Mouse (Mus musculus): Measurements from ENCODE around the gene Gabrb1. TPM values are rescaled to one million over a fixed set of nuclear protein-coding genes. Genes with fewer than 3 reads are reported as not detected.
A peak's percentile ranks its signal among the peaks of the same experiment; 100 is the strongest.

The Gabrb1 gene
- polyA plus RNA-seq (2014; fragmentation: Nextera tagmentation; extraction: Ambion mirVana): 0.58 and 0.86 TPM in 2 replicates

GRCm38 (mm10) chr5:71657482-71658114 is at the start of gene Gabrb1:
Gabrb1 (plus strand) TSS chr5:71658113.
- peaks cover 3% of the 10 kb centered on the region; the same call in 1 of the 2 replicates for H3K4me1 ChIP-seq (ENCODE audit: control insufficient read depth, insufficient read depth, low read length)
- no peaks in the 10 kb centered on the region for H3K36me3 ChIP-seq (replicated peaks; ENCODE audit: control insufficient read depth, insufficient read depth, low read depth, low read length)
- DNase-seq (ENCODE audit: low spot score) (peak; percentile 58), ATAC-seq (replicated peaks; ENCODE audit: insufficient number of reproducible peaks, low FRiP score, low TSS enrichment, low read depth) (peak; percentile 90)
- peaks cover 5% of the 10 kb centered on the region; the same call in 1 of the 2 replicates for H3K27me3 ChIP-seq (ENCODE audit: control insufficient read depth, insufficient read depth, low read length)
- WGBS: under 1% methylated on average over 42 of the region's 49 CpGs
- H3K27ac ChIP-seq (replicated peaks; ENCODE audit: low read depth, low read length): no peak within 1 kb of the TSS
- peak within 1 kb of the TSS; percentile 94 for H3K4me2 ChIP-seq (ENCODE audit: low read depth, low read length)
- no peaks in the 10 kb centered on the region for H3K9me3 ChIP-seq (replicated peaks; ENCODE audit: control insufficient read depth, low read length)
- H3K9ac ChIP-seq (replicated peaks; ENCODE audit: low read length): peak within 1 kb of the TSS; percentile 57
- peak within 1 kb of the TSS; percentile 52 for H3K4me3 ChIP-seq (ENCODE audit: low read depth, low read length)

GRCm38 (mm10) chr5:71608735-71609134 is 49.2 kb upstream of the Gabrb1 start:
- no peak overlapping the region for H3K27ac ChIP-seq (replicated peaks; ENCODE audit: low read depth, low read length)
- no peaks in the 10 kb centered on the region for H3K27me3 ChIP-seq (ENCODE audit: control insufficient read depth, insufficient read depth, low read length)
- no peaks in the 10 kb centered on the region for H3K9me3 ChIP-seq (replicated peaks; ENCODE audit: control insufficient read depth, low read length)
- H3K9ac ChIP-seq (replicated peaks; ENCODE audit: low read length): no peak overlapping the region
- H3K4me3 ChIP-seq (ENCODE audit: low read depth, low read length): no peak overlapping the region
- no peaks in the 10 kb centered on the region for H3K4me1 ChIP-seq (ENCODE audit: control insufficient read depth, insufficient read depth, low read length)
- WGBS: 78% methylated on average over 1 of the region's 1 CpGs
- no peak for ATAC-seq (replicated peaks; ENCODE audit: insufficient number of reproducible peaks, low FRiP score, low TSS enrichment, low read depth)
- DNase-seq (ENCODE audit: low spot score): no peak
- H3K36me3 ChIP-seq (replicated peaks; ENCODE audit: control insufficient read depth, insufficient read depth, low read depth, low read length): no peaks in the 10 kb centered on the region
- no peak overlapping the region for H3K4me2 ChIP-seq (ENCODE audit: low read depth, low read length)

GRCm38 (mm10) chr5:71614311-71614710 is 43.6 kb upstream of the Gabrb1 start:
- Histone ChIP-seq H3K27me3 (ENCODE audit: control insufficient read depth, insufficient read depth, low read length) (no peaks in the 10 kb centered on the region), H3K27ac (replicated peaks; ENCODE audit: low read depth, low read length) (no peak overlapping the region), H3K9me3 (replicated peaks; ENCODE audit: control insufficient read depth, low read length) (no peaks in the 10 kb centered on the region), H3K9ac (replicated peaks; ENCODE audit: low read length) (no peak overlapping the region), H3K36me3 (replicated peaks; ENCODE audit: control insufficient read depth, insufficient read depth, low read depth, low read length) (no peaks in the 10 kb centered on the region), H3K4me2 (ENCODE audit: low read depth, low read length) (no peak overlapping the region), H3K4me3 (ENCODE audit: low read depth, low read length) (no peak overlapping the region), H3K4me1 (ENCODE audit: control insufficient read depth, insufficient read depth, low read length) (no peaks in the 10 kb centered on the region)
- DNase-seq (ENCODE audit: low spot score) (no peak), ATAC-seq (replicated peaks; ENCODE audit: insufficient number of reproducible peaks, low FRiP score, low TSS enrichment, low read depth) (no peak)
- 97% methylated on average over 1 of the region's 1 CpGs for WGBS

- no peak overlapping the region for H3K4me3 ChIP-seq (ENCODE audit: low read depth, low read length)
- DNase-seq (ENCODE audit: low spot score): no peak
- 67% methylated on average over 4 of the region's 4 CpGs for WGBS
- H3K27me3 ChIP-seq (ENCODE audit: control insufficient read depth, insufficient read depth, low read length): no peaks in the 10 kb centered on the region
- H3K9me3 ChIP-seq (replicated peaks; ENCODE audit: control insufficient read depth, low read length): no peaks in the 10 kb centered on the region
- no peaks in the 10 kb centered on the region for H3K4me1 ChIP-seq (ENCODE audit: control insufficient read depth, insufficient read depth, low read length)
- no peaks in the 10 kb centered on the region for H3K36me3 ChIP-seq (replicated peaks; ENCODE audit: control insufficient read depth, insufficient read depth, low read depth, low read length)
- no peak overlapping the region for H3K4me2 ChIP-seq (ENCODE audit: low read depth, low read length)
- no peak for ATAC-seq (replicated peaks; ENCODE audit: insufficient number of reproducible peaks, low FRiP score, low TSS enrichment, low read depth)
- H3K9ac ChIP-seq (replicated peaks; ENCODE audit: low read length): no peak overlapping the region
- H3K27ac ChIP-seq (replicated peaks; ENCODE audit: low read depth, low read length): no peak overlapping the region
These were observed 41.2 kb upstream of the Gabrb1 start for GRCm38 (mm10) chr5:71616734-71617133.

- DNase-seq (ENCODE audit: low spot score): no peak
- no peak for ATAC-seq (replicated peaks; ENCODE audit: insufficient number of reproducible peaks, low FRiP score, low TSS enrichment, low read depth)
These were observed 30.1 kb upstream of the Gabrb1 start for GRCm38 (mm10) chr5:71627820-71628219.

GRCm38 (mm10) chr5:71639804-71640203 is 18.1 kb upstream of the Gabrb1 start:
- H3K27me3 ChIP-seq (ENCODE audit: control insufficient read depth, insufficient read depth, low read length): no peaks in the 10 kb centered on the region
- WGBS: 84% methylated on average over 10 of the region's 10 CpGs
- DNase-seq (ENCODE audit: low spot score) (no peak), ATAC-seq (replicated peaks; ENCODE audit: insufficient number of reproducible peaks, low FRiP score, low TSS enrichment, low read depth) (no peak)
- no peaks in the 10 kb centered on the region for H3K4me1 ChIP-seq (ENCODE audit: control insufficient read depth, insufficient read depth, low read length)
- no peak overlapping the region for H3K9ac ChIP-seq (replicated peaks; ENCODE audit: low read length)
- H3K9me3 ChIP-seq (replicated peaks; ENCODE audit: control insufficient read depth, low read length): no peaks in the 10 kb centered on the region
- no peaks in the 10 kb centered on the region for H3K36me3 ChIP-seq (replicated peaks; ENCODE audit: control insufficient read depth, insufficient read depth, low read depth, low read length)
- H3K4me3 ChIP-seq (ENCODE audit: low read depth, low read length): no peak overlapping the region
- H3K27ac ChIP-seq (replicated peaks; ENCODE audit: low read depth, low read length): no peak overlapping the region
- H3K4me2 ChIP-seq (ENCODE audit: low read depth, low read length): no peak overlapping the region

More at GRCm38 (mm10) chr5:71627820-71628219, 30.1 kb upstream of the Gabrb1 start:
- Histone ChIP-seq H3K4me2 (ENCODE audit: low read depth, low read length) (no peak overlapping the region), H3K9ac (replicated peaks; ENCODE audit: low read length) (no peak overlapping the region), H3K4me1 (ENCODE audit: control insufficient read depth, insufficient read depth, low read length) (no peaks in the 10 kb centered on the region), H3K36me3 (replicated peaks; ENCODE audit: control insufficient read depth, insufficient read depth, low read depth, low read length) (no peaks in the 10 kb centered on the region), H3K9me3 (replicated peaks; ENCODE audit: control insufficient read depth, low read length) (no peaks in the 10 kb centered on the region), H3K4me3 (ENCODE audit: low read depth, low read length) (no peak overlapping the region), H3K27ac (replicated peaks; ENCODE audit: low read depth, low read length) (no peak overlapping the region), H3K27me3 (ENCODE audit: control insufficient read depth, insufficient read depth, low read length) (no peaks in the 10 kb centered on the region)
- WGBS: 70% methylated on average over 3 of the region's 3 CpGs

GRCm38 (mm10) chr5:71648108-71648507 is 9.8 kb upstream of the Gabrb1 start:
- Histone ChIP-seq H3K27me3 (ENCODE audit: control insufficient read depth, insufficient read depth, low read length) (no peaks in the 10 kb centered on the region), H3K9ac (replicated peaks; ENCODE audit: low read length) (no peak overlapping the region), H3K4me2 (ENCODE audit: low read depth, low read length) (no peak overlapping the region), H3K4me1 (ENCODE audit: control insufficient read depth, insufficient read depth, low read length) (no peaks in the 10 kb centered on the region), H3K9me3 (replicated peaks; ENCODE audit: control insufficient read depth, low read length) (no peaks in the 10 kb centered on the region), H3K4me3 (ENCODE audit: low read depth, low read length) (no peak overlapping the region), H3K36me3 (replicated peaks; ENCODE audit: control insufficient read depth, insufficient read depth, low read depth, low read length) (no peaks in the 10 kb centered on the region), H3K27ac (replicated peaks; ENCODE audit: low read depth, low read length) (no peak overlapping the region)
- DNase-seq (ENCODE audit: low spot score): no peak
- no peak for ATAC-seq (replicated peaks; ENCODE audit: insufficient number of reproducible peaks, low FRiP score, low TSS enrichment, low read depth)
- 84% methylated on average over 2 of the region's 2 CpGs for WGBS

GRCm38 (mm10) chr5:71654056-71654455 is 3.9 kb upstream of the Gabrb1 start:
- H3K4me3 ChIP-seq (ENCODE audit: low read depth, low read length): no peak overlapping the region
- peaks cover 5% of the 10 kb centered on the region; the same call in 1 of the 2 replicates for H3K27me3 ChIP-seq (ENCODE audit: control insufficient read depth, insufficient read depth, low read length)
- H3K9ac ChIP-seq (replicated peaks; ENCODE audit: low read length): no peak overlapping the region
- peaks cover 3% of the 10 kb centered on the region; the same call in 1 of the 2 replicates for H3K4me1 ChIP-seq (ENCODE audit: control insufficient read depth, insufficient read depth, low read length)
- no peak overlapping the region for H3K27ac ChIP-seq (replicated peaks; ENCODE audit: low read depth, low read length)
- no peak overlapping the region for H3K4me2 ChIP-seq (ENCODE audit: low read depth, low read length)
- 86% methylated on average over 5 of the region's 5 CpGs for WGBS
- no peak for DNase-seq (ENCODE audit: low spot score)
- H3K36me3 ChIP-seq (replicated peaks; ENCODE audit: control insufficient read depth, insufficient read depth, low read depth, low read length): no peaks in the 10 kb centered on the region
- no peaks in the 10 kb centered on the region for H3K9me3 ChIP-seq (replicated peaks; ENCODE audit: control insufficient read depth, low read length)
- no peak for ATAC-seq (replicated peaks; ENCODE audit: insufficient number of reproducible peaks, low FRiP score, low TSS enrichment, low read depth)

Measured in embryonic facial prominence, embryonic 11.5 days (tissue).